Mouse (Mus musculus) neutrophil, adult 83 days (primary cell): ENCODE results near the gene Bsph1. TPM values are rescaled to one million over a fixed set of nuclear protein-coding genes. Genes with fewer than 3 reads are reported as not detected.

ENCODE experiments used
- total RNA-seq, 2 experiments: library from RNA; stranded (reverse); gene quantifications; one replicate each; pipeline ENCODE4 v1.2.4; 2023

Bsph1 gene
- total RNA-seq = not detected

DNA sequence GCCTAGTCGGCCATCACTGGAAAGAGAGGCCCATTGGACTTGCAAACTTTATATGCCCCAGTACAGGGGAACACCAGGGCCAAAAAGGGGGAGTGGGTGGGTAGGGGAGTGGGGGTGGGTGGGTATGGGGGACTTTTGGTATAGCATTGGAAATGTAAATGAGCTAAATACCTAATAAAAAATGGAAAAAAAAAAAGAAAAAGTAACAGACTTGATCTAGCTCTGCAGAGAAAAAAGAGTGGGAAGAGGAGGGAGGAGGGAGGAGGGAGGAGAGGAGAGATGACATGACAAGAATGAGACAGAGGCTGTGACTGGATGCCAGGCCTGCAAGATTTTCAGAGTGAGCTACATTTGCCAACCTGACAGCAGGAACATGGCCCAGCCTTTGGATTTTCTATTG is at the start of gene Bsph1:
Bsph1 (plus strand) TSS at position 301 of the 400 bp plus-strand sequence.

Other genes starting within 250 kb of the Bsph1 start
- gene Vmn1r89, start 237.8 kb upstream of the Bsph1 start, total RNA-seq = not detected
- 10 to 100 TPM; 67.4 to 83.8 TPM for gene Lig1, start 173.6 kb upstream of the Bsph1 start, total RNA-seq
- 1 to 10 TPM; 1.5 to 2.1 TPM for gene Zswim9, start 172.1 kb upstream of the Bsph1 start, total RNA-seq
- 1 to 10 TPM; 2.5 to 2.9 TPM for gene Pla2g4c, start 126.2 kb upstream of the Bsph1 start, total RNA-seq
- gene Cabp5, start 52.7 kb upstream of the Bsph1 start, total RNA-seq = under 1 TPM in 1 of 2 experiments, not detected in 1; 0.44 TPM
- gene Bsph2, start 120.2 kb downstream of the Bsph1 start, total RNA-seq = not detected
- not detected for gene Sult2a5, start 173.1 kb downstream of the Bsph1 start, total RNA-seq